Comparison of ENCODE assay signal across 10 mouse cellular contexts in the genomic region with DNA sequence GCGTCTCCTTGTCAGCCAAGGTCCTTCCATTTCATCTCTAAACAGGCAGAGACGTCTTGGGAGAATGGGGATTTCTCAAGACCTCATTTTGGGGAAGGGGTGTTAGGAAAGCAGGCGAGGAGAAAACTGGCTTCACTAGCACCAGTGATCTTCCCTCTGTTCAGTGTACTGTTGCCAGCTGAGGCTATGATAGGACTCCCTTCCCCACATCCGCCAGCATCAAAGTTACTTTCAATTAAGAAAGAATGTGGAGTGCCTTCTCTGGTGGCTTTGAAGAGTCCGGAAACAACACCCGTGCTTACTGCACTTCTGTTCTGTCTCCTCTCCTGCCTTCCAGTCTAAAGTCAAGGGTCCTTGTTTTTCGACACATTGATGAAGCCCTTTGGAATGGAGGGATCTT. TPM values are rescaled to one million over a fixed set of nuclear protein-coding genes. Genes with fewer than 3 reads are reported as not detected.
DNase-seq lines count a peak whose midpoint lies in the region; ATAC-seq and TF ChIP-seq lines count a peak whose summit lies in the region.
"Had no signal": no experiment of that assay in that cellular context is flagged by ENCODE, and none has a peak within 500 bp of the region (broad histone marks: within the 10 kb centered on the region; RNA-seq: fewer than 3 reads in every experiment).

No protein-coding gene starts in this region.

- H3K9ac ChIP-seq in heart, embryonic 13.5 days, result no peak overlapping the region
- peak overlapping the region; percentile 39; the same call in 1 of the 2 replicates for H3K9ac ChIP-seq in forebrain, embryonic 16.5 days (replicated peaks; ENCODE audit: low read depth, low read length)
- peak overlapping the region; percentile 73; the same call in 1 of the 2 replicates for H3K9ac ChIP-seq in midbrain, embryonic 13.5 days (replicated peaks)

- H3K4me1 ChIP-seq in heart, embryonic 13.5 days, result peaks cover 19% of the 10 kb centered on the region
- peaks cover 10% of the 10 kb centered on the region for H3K4me1 ChIP-seq in forebrain, embryonic 16.5 days (replicated peaks; ENCODE audit: control insufficient read depth, insufficient read depth, low read length)
- peaks cover 13% of the 10 kb centered on the region for H3K4me1 ChIP-seq in midbrain, embryonic 13.5 days (replicated peaks)
- H3K4me1 ChIP-seq in kidney, adult 2 months (ENCODE audit: control insufficient read depth, insufficient read depth, low read length), result 0 out of 2 replicates have a peak, but pooled peaks cover 2% of the 10 kb centered on the region

- no peaks in the 10 kb centered on the region for H3K9me3 ChIP-seq in heart, embryonic 13.5 days
- no peaks in the 10 kb centered on the region for H3K9me3 ChIP-seq in forebrain, embryonic 16.5 days (ENCODE audit: control insufficient read depth, low read length)
- no peaks in the 10 kb centered on the region for H3K9me3 ChIP-seq in midbrain, embryonic 13.5 days

- no peak for ATAC-seq in heart, embryonic 13.5 days (ENCODE audit: extremely low read depth, insufficient number of reproducible peaks, low FRiP score, low TSS enrichment)
- ATAC-seq in forebrain, embryonic 16.5 days, result no peak
- no peak for ATAC-seq in midbrain, embryonic 13.5 days

- no peak for TF ChIP-seq CTCF in kidney, adult 2 months (conservative IDR thresholded peaks at IDR 0.05; ENCODE audit: insufficient read depth, insufficient read length, low read depth, low read length)

- WGBS in heart, embryonic 13.5 days, result 2% methylated on average over 7 of the region's 7 CpGs
- WGBS in forebrain, embryonic 16.5 days, result 1% methylated on average over 7 of the region's 7 CpGs
- WGBS in midbrain, embryonic 13.5 days, result 5% methylated on average over 7 of the region's 7 CpGs
- WGBS in kidney, adult 2 months, result 5% methylated on average over 7 of the region's 7 CpGs

- H3K27ac ChIP-seq in heart, embryonic 13.5 days (replicated peaks), result no peak overlapping the region
- H3K27ac ChIP-seq in forebrain, embryonic 16.5 days (ENCODE audit: low read length), result no peak overlapping the region
- H3K27ac ChIP-seq in midbrain, embryonic 13.5 days, result no peak overlapping the region
- no peak overlapping the region for H3K27ac ChIP-seq in kidney, adult 2 months (ENCODE audit: insufficient read depth, low read depth, low read length)
- H3K27ac ChIP-seq: macrophage had no signal

- no peak for TF ChIP-seq POLR2A in kidney, adult 2 months (IDR thresholded peaks at IDR 0.05; ENCODE audit: low read depth, low read length)

- H3K4me3 ChIP-seq in heart, embryonic 13.5 days, result peak overlapping the region; percentile 58; the same call in 1 of the 2 replicates
- H3K4me3 ChIP-seq in forebrain, embryonic 16.5 days (replicated peaks; ENCODE audit: low read length), result peak overlapping the region; percentile 69
- peak overlapping the region; percentile 66 for H3K4me3 ChIP-seq in midbrain, embryonic 13.5 days (replicated peaks)
- H3K4me3 ChIP-seq in kidney, adult 2 months (ENCODE audit: insufficient read depth, low read depth, low read length), result no peak overlapping the region

- no peak for DNase-seq in heart, postnatal 36 days
- peak; percentile 55 for DNase-seq in Muller cell, postnatal 12 days (ENCODE audit: inconsistent ontology term)
- DNase-seq in layer of hippocampus, postnatal 36 days, result no peak
- DNase-seq in kidney, adult 2 months, result no peak
- no peak for DNase-seq in frontal cortex, postnatal 36 days (ENCODE audit: low spot score in 2 of 2)

- no peaks in the 10 kb centered on the region for H3K36me3 ChIP-seq in heart, embryonic 13.5 days
- no peaks in the 10 kb centered on the region for H3K36me3 ChIP-seq in forebrain, embryonic 16.5 days (ENCODE audit: control insufficient read depth, insufficient read depth)
- H3K36me3 ChIP-seq in midbrain, embryonic 13.5 days, result no peaks in the 10 kb centered on the region
- no peaks in the 10 kb centered on the region for H3K36me3 ChIP-seq in kidney, adult 2 months (ENCODE audit: control insufficient read depth, insufficient read depth, low read length)

- peak overlapping the region; percentile 84 for H3K4me2 ChIP-seq in heart, embryonic 13.5 days
- peak overlapping the region; percentile 95 for H3K4me2 ChIP-seq in forebrain, embryonic 16.5 days (ENCODE audit: low read length)
- H3K4me2 ChIP-seq in midbrain, embryonic 13.5 days (replicated peaks), result peak overlapping the region; percentile 72

- H3K27me3 ChIP-seq in heart, embryonic 13.5 days (replicated peaks), result peaks cover 60% of the 10 kb centered on the region
- H3K27me3 ChIP-seq in forebrain, embryonic 16.5 days (replicated peaks; ENCODE audit: control insufficient read depth, insufficient read depth, low read length), result peaks cover 9% of the 10 kb centered on the region
- peaks cover 17% of the 10 kb centered on the region for H3K27me3 ChIP-seq in midbrain, embryonic 13.5 days
- H3K27me3 ChIP-seq in kidney, adult 2 months (replicated peaks; ENCODE audit: control insufficient read depth, insufficient read depth, low read length), result no peaks in the 10 kb centered on the region

- intact Hi-C loops in heart, postnatal 36 days (cut with DNase I), result no loop called here

RNA-seq across cellular contexts. Expression of gene Lhfpl3, which starts 1.4 kb away (rescaled TPM):
- 0.15 TPM in 1 of 2 replicates, not detected in the other for polyA plus RNA-seq in heart, embryonic 13.5 days (2015; fragmentation: Nextera tagmentation; extraction: Ambion mirVana)
- not detected for total RNA-seq in heart, postnatal 36 days (2021)
- 11.1 and 14.7 TPM in 2 replicates for polyA plus RNA-seq in forebrain, embryonic 16.5 days (2015; fragmentation: Nextera tagmentation; extraction: Ambion mirVana)
- polyA plus RNA-seq in midbrain, embryonic 13.5 days (2015; fragmentation: Nextera tagmentation; extraction: Ambion mirVana), result 5.3 and 5.4 TPM in 2 replicates
- total RNA-seq in layer of hippocampus, postnatal 36 days (2021), result 10 to 100 TPM; 13.1 to 13.3 TPM
- 0.16 and 0.24 TPM in 2 replicates for polyA plus RNA-seq in kidney, adult 2 months (2012; rRNA removed)
- polyA plus RNA-seq: gonadal fat pad, adult 2 months; macrophage had no signal
